Mouse (Mus musculus): ENCODE measurements around the gene Eif2a.
A peak's percentile ranks its signal among the peaks of the same experiment; 100 is the strongest.

Gene Eif2a

GRCm38 (mm10) chr3:58526408-58526737, 752 bp downstream of the Eif2a start:
- TF ChIP-seq POU5F1 (IDR thresholded peaks at IDR 0.05; ENCODE audit: borderline replicate concordance, low read length) = no peak
- no peak for TF ChIP-seq CTCF (conservative IDR thresholded peaks at IDR 0.05; ENCODE audit: low read length)
- no peak for TF ChIP-seq NANOG (IDR thresholded peaks at IDR 0.05; ENCODE audit: borderline replicate concordance, low read length)
- H3K9me3 ChIP-seq (ENCODE audit: low read length) = no peaks in the 10 kb centered on the region
- H3K27me3 ChIP-seq (ENCODE audit: insufficient read depth, low read length) = no peaks in the 10 kb centered on the region
- peak overlapping the region; percentile 99 for H3K4me3 ChIP-seq (replicated peaks; ENCODE audit: low read length)
- peaks cover 55% of the 10 kb centered on the region for H3K36me3 ChIP-seq (ENCODE audit: insufficient read depth, low read length)
- H3K4me1 ChIP-seq (replicated peaks; ENCODE audit: low read depth, low read length) = peaks cover 53% of the 10 kb centered on the region

- Histone ChIP-seq H3K27me3 (ENCODE audit: insufficient read depth, low read length) (no peaks in the 10 kb centered on the region), H3K4me3 (replicated peaks; ENCODE audit: low read length) (no peak overlapping the region), H3K9me3 (ENCODE audit: low read length) (no peaks in the 10 kb centered on the region), H3K36me3 (ENCODE audit: insufficient read depth, low read length) (peaks cover 67% of the 10 kb centered on the region), H3K4me1 (replicated peaks; ENCODE audit: low read depth, low read length) (peaks cover 11% of the 10 kb centered on the region)
- TF ChIP-seq NANOG (IDR thresholded peaks at IDR 0.05; ENCODE audit: borderline replicate concordance, low read length) = peak; percentile 73; the same call in 1 of the 2 replicates
- no peak for TF ChIP-seq CTCF (conservative IDR thresholded peaks at IDR 0.05; ENCODE audit: low read length)
- peak; percentile 60; the same call in 1 of the 2 replicates for TF ChIP-seq POU5F1 (IDR thresholded peaks at IDR 0.05; ENCODE audit: borderline replicate concordance, low read length)
Measured at GRCm38 (mm10) chr3:58536573-58536972, 11.0 kb downstream of the Eif2a start.

GRCm38 (mm10) chr3:58552001-58552811, 26.6 kb downstream of the Eif2a start:
- peaks cover 95% of the 10 kb centered on the region for H3K36me3 ChIP-seq (ENCODE audit: insufficient read depth, low read length)
- H3K4me1 ChIP-seq (replicated peaks; ENCODE audit: low read depth, low read length) = peaks cover 37% of the 10 kb centered on the region
- no peaks in the 10 kb centered on the region for H3K9me3 ChIP-seq (ENCODE audit: low read length)
- H3K4me3 ChIP-seq (replicated peaks; ENCODE audit: low read length) = no peak overlapping the region
- H3K27me3 ChIP-seq (ENCODE audit: insufficient read depth, low read length) = no peaks in the 10 kb centered on the region
- TF ChIP-seq NANOG (IDR thresholded peaks at IDR 0.05; ENCODE audit: borderline replicate concordance, low read length) (no peak), POU5F1 (IDR thresholded peaks at IDR 0.05; ENCODE audit: borderline replicate concordance, low read length) (no peak), CTCF (conservative IDR thresholded peaks at IDR 0.05; ENCODE audit: low read length) (no peak)

GRCm38 (mm10) chr3:58556649-58557048, 31.0 kb downstream of the Eif2a start:
- no peak for TF ChIP-seq NANOG (IDR thresholded peaks at IDR 0.05; ENCODE audit: borderline replicate concordance, low read length)
- no peak for TF ChIP-seq POU5F1 (IDR thresholded peaks at IDR 0.05; ENCODE audit: borderline replicate concordance, low read length)
- TF ChIP-seq CTCF (conservative IDR thresholded peaks at IDR 0.05; ENCODE audit: low read length) = no peak
- Histone ChIP-seq H3K9me3 (ENCODE audit: low read length) (peaks cover 16% of the 10 kb centered on the region), H3K4me1 (replicated peaks; ENCODE audit: low read depth, low read length) (peaks cover 38% of the 10 kb centered on the region), H3K4me3 (replicated peaks; ENCODE audit: low read length) (no peak overlapping the region), H3K27me3 (ENCODE audit: insufficient read depth, low read length) (no peaks in the 10 kb centered on the region), H3K36me3 (ENCODE audit: insufficient read depth, low read length) (peaks cover 79% of the 10 kb centered on the region)

GRCm38 (mm10) chr3:58559887-58560286, 34.3 kb downstream of the Eif2a start:
- TF ChIP-seq CTCF (conservative IDR thresholded peaks at IDR 0.05; ENCODE audit: low read length) (no peak), POU5F1 (IDR thresholded peaks at IDR 0.05; ENCODE audit: borderline replicate concordance, low read length) (no peak), NANOG (IDR thresholded peaks at IDR 0.05; ENCODE audit: borderline replicate concordance, low read length) (no peak)
- Histone ChIP-seq H3K36me3 (ENCODE audit: insufficient read depth, low read length) (peaks cover 50% of the 10 kb centered on the region), H3K27me3 (ENCODE audit: insufficient read depth, low read length) (no peaks in the 10 kb centered on the region), H3K4me3 (replicated peaks; ENCODE audit: low read length) (no peak overlapping the region), H3K4me1 (replicated peaks; ENCODE audit: low read depth, low read length) (peaks cover 29% of the 10 kb centered on the region), H3K9me3 (ENCODE audit: low read length) (peaks cover 46% of the 10 kb centered on the region)

GRCm38 (mm10) chr3:58561437-58561836, 35.8 kb downstream of the Eif2a start:
- peaks cover 35% of the 10 kb centered on the region for H3K36me3 ChIP-seq (ENCODE audit: insufficient read depth, low read length)
- no peak for TF ChIP-seq CTCF (conservative IDR thresholded peaks at IDR 0.05; ENCODE audit: low read length)
- TF ChIP-seq POU5F1 (IDR thresholded peaks at IDR 0.05; ENCODE audit: borderline replicate concordance, low read length) = no peak
- TF ChIP-seq NANOG (IDR thresholded peaks at IDR 0.05; ENCODE audit: borderline replicate concordance, low read length) = peak; percentile 70
- H3K9me3 ChIP-seq (ENCODE audit: low read length) = peaks cover 57% of the 10 kb centered on the region
- peaks cover 14% of the 10 kb centered on the region for H3K4me1 ChIP-seq (replicated peaks; ENCODE audit: low read depth, low read length)
- H3K27me3 ChIP-seq (ENCODE audit: insufficient read depth, low read length) = no peaks in the 10 kb centered on the region
- no peak overlapping the region for H3K4me3 ChIP-seq (replicated peaks; ENCODE audit: low read length)

- no peak; the same call in 1 of the 2 replicates for TF ChIP-seq NANOG (IDR thresholded peaks at IDR 0.05; ENCODE audit: borderline replicate concordance, low read length)
- TF ChIP-seq CTCF (conservative IDR thresholded peaks at IDR 0.05; ENCODE audit: low read length) = no peak
- no peak for TF ChIP-seq POU5F1 (IDR thresholded peaks at IDR 0.05; ENCODE audit: borderline replicate concordance, low read length)
- H3K36me3 ChIP-seq (ENCODE audit: insufficient read depth, low read length) = 0 out of 2 replicates have a peak, but pooled peaks cover 4% of the 10 kb centered on the region
- peaks cover 50% of the 10 kb centered on the region for H3K9me3 ChIP-seq (ENCODE audit: low read length)
- no peaks in the 10 kb centered on the region for H3K27me3 ChIP-seq (ENCODE audit: insufficient read depth, low read length)
- H3K4me3 ChIP-seq (replicated peaks; ENCODE audit: low read length) = no peak overlapping the region
- H3K4me1 ChIP-seq (replicated peaks; ENCODE audit: low read depth, low read length) = peaks cover 9% of the 10 kb centered on the region
Measured at GRCm38 (mm10) chr3:58570821-58571220, 45.2 kb downstream of the Eif2a start.

- Histone ChIP-seq H3K27me3 (ENCODE audit: insufficient read depth, low read length) (no peaks in the 10 kb centered on the region), H3K4me3 (replicated peaks; ENCODE audit: low read length) (peak within 1 kb of the TSS; percentile 89), H3K9me3 (ENCODE audit: low read length) (peaks cover 10% of the 10 kb centered on the region), H3K36me3 (ENCODE audit: insufficient read depth, low read length) (peaks cover 21% of the 10 kb centered on the region), H3K4me1 (replicated peaks; ENCODE audit: low read depth, low read length) (peaks cover 43% of the 10 kb centered on the region)
- TF ChIP-seq NANOG (IDR thresholded peaks at IDR 0.05; ENCODE audit: borderline replicate concordance, low read length) (no peak), CTCF (conservative IDR thresholded peaks at IDR 0.05; ENCODE audit: low read length) (no peak), POU5F1 (IDR thresholded peaks at IDR 0.05; ENCODE audit: borderline replicate concordance, low read length) (no peak)
Measured at GRCm38 (mm10) chr3:58576137-58577066, 50.8 kb downstream of the Eif2a start, which contains the start of gene Selenot. Gene Selenot (plus strand): TSS chr3:58576636.

Data from E14TG2a.4 (cell line).